Mouse (Mus musculus) spleen, adult 2 months (tissue): Measurements from ENCODE around the gene Prx.

Source experiments
- CTCF ChIP-seq: fragments of 200-500 bp; IDR thresholded peaks from 2 replicates; pipeline ENCODE4 v1.5.1; 2011; ENCODE audit warnings: mild to moderate bottlenecking, inconsistent platforms; ENCODE audit not compliant: insufficient read depth, insufficient read length, insufficient replicate concordance; ENCODE audit errors: extremely low read depth
- POLR2A ChIP-seq: fragments of 200-500 bp; IDR thresholded peaks from 2 replicates; pipeline ENCODE4 v1.6.1; 2011; ENCODE audit warnings: low read depth, low read length, inconsistent platforms

DNA sequence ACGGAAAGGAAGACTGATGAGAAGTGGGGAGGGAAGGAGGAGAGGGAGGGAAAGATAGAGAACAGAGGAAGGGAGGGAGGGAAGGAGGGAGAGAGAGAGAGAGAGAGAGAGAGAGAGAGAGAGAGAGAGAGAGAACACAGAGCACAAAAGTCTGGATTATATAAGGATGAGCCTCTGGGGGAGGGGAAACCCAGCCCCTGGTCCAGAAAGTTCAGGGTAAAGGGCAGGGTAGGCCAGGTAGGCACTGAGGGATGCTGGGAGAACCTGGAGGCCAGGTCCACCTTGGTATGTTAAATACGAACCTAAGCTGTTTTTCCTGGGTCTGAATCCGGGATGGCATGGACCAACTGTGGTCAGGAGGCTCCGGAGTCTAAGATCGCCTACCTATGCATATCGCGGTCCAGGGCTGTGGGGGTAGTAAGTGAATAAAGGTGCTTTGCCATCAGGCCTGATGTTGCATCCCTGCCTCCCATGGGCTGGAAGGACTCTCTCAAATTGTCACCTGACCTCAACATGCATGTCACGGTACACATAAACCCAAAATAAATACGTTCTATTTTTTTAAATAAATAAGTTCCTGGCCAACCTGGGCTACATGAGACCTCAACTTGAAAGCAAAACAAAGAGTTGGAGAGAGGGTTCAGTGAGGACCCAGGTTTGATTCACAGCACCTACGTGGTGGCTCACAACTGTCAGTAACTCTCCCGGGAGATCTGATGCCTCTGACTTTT lies 27.6 kb upstream of the Prx start:
- TF ChIP-seq CTCF (no peak), POLR2A (no peak)
